Mouse (Mus musculus): ENCODE data around the gene Fpgs.

Gene Fpgs

DNA sequence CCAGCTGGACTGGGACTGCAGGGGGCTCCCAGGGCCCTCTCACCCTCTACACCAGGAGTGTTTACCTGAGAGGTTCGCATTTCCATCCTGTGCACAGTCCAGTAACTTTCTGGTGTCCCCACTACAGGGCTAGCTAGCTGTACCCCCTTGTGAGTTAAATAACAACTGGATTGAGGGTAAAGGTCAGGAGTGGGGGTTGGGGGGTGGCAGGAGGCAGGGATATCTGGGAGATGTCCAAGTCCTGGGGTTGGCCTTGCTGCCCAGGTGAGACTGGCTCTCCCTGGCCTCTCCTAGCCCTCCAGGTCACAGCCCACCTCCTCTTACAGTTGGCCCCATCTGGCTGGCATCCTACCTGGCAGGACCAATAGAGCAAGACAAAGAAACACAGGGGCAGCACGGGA lies at the start of gene Fpgs:
Gene Fpgs, minus strand, starts transcription at position 125 of the 401 bp plus-strand sequence.
- no peak for DNase-seq (ENCODE audit: low spot score)

DNA sequence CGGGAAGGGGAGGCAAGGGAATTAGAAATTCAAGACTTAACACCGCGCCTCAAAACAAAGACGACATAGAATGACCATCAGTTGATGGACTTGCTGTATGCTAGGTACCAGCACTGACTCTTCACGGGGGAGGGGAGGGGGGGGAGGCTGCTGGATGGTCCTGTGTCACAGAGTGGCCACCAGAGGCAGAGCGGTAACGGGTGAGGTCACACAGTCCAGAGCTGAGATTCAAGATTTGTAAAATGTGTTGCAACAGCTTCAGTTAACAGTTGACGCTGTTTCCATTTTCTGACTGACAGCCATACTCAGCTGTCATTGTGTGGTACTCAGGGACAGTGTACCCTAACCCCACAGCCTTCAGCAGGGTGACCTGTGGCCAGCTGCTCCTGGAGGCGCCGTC lies 48.2 kb upstream of the Fpgs start:
- no peak for DNase-seq (ENCODE audit: low spot score)

- DNase-seq (ENCODE audit: low spot score): no peak
Observed at GRCm38 (mm10) chr2:32751665-32752033, 47.7 kb upstream of the Fpgs start.

DNA sequence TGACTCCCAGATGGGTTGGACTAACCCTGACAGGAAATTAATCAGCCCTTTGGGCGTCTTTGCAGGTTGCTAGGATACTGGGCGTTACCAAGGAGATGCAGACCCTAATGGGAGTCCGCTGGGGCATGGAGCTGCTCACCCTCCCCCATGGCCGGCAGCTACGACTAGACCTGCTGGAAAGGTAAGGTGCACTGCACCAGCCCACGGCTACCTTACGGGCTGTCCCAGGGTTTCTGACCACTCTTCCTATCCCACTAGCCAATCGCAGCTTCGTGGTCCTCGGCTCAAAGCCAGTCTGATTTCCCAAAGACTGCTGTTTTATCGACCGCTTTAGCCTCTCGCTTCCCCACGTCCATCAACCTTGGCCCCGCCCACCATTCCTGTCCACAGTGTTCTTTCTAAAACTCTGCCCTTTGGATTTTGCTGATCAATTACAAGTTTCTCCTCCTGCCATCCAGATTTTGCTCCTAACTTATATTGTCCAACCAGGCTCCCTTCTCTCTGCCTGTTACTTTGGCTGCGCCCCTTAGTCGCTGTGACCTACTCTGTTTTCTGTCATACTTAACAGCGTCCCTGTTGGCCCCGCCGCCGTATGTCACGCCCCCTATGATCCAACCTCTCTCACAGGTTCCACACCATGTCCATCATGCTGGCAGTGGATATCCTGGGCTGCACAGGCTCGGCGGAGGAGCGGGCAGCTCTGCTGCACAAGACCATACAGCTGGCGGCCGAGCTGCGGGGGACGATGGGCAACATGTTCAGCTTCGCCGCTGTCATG lies 47.1 kb upstream of the Fpgs start:
- DNase-seq (ENCODE audit: low spot score): peak; percentile 62

- DNase-seq (ENCODE audit: low spot score): no peak
Observed at GRCm38 (mm10) chr2:32750199-32750598, 46.3 kb upstream of the Fpgs start.

GRCm38 (mm10) chr2:32749082-32749481 lies 45.1 kb upstream of the Fpgs start:
- DNase-seq (ENCODE audit: low spot score): no peak

DNA sequence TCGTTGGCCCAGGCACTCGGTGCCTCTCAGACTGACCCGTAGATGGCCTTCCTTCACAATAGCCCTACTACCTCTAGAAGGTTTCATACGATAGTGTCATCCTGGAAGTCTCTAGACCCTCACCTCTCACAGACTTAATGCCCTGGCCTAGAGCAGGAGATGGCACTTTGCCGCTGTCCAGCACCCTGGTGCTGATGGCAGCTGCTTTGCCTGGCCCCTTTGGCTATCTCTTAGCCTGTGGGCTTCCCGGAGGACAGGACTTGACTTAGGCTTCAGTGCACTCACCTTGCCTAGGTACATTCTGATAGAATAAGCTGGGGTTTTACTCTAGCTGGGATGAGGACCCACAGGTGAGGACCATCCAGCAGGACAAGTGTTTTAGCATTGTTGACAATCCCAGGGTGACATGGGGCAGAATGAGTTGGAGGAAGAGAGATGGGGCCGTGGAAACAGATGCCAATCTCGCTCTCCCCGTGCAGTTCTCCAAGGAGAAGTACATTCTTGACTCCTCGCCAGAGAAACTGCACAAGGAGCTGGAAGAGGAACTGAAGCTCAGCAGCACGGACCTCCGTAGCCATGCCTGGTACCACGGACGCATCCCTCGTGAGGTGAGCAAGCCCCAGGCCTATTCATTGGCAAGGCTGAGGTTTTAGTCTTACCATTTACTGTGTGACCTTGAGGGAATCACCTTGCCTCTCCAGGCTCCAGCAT lies 40.5 kb upstream of the Fpgs start:
- no peak for DNase-seq (ENCODE audit: low spot score)

DNA sequence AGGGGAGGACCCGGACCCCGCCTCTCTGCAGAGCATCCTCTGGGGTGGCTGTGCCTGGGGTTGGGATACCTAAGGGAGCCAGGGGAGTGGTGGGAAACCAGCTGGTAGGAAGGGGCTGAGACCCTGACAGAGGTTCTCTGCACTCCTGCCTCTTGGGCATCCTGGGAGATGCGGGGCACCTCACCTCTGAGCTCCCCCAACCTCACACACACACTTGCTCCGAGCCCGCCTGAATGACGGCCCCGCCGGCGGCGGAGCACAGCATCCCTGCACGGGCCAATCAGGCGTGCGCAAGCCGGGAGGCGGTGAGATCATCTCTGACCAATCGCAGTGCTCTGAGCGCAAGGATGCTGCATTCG lies 38.2 kb upstream of the Fpgs start:
- no peak for DNase-seq (ENCODE audit: low spot score)

GRCm38 (mm10) chr2:32741273-32742172 lies 37.6 kb upstream of the Fpgs start:
- no peak for DNase-seq (ENCODE audit: low spot score)

DNA sequence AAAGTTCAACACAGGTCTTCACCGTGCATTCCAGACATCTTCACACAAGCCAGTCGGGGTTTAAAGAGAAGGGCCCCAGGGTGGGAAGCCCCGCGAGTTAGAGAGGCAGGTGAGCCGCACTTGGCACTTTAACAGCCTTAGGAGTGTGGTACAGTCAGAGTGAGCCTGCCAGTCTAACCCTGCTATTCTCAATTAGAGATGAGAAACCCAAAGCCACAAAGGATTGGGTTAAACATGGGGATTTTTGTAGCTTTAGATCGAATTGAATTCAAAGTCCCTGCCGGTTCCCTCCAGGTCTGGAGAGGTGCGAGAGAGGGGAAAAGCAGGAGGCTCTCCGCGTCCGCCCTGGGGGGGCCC lies 36.9 kb upstream of the Fpgs start, which contains the start of gene 6330409D20Rik:
Gene 6330409D20Rik, minus strand, starts transcription at position 101 of the 357 bp plus-strand sequence.
- no peak for DNase-seq (ENCODE audit: low spot score)

DNA sequence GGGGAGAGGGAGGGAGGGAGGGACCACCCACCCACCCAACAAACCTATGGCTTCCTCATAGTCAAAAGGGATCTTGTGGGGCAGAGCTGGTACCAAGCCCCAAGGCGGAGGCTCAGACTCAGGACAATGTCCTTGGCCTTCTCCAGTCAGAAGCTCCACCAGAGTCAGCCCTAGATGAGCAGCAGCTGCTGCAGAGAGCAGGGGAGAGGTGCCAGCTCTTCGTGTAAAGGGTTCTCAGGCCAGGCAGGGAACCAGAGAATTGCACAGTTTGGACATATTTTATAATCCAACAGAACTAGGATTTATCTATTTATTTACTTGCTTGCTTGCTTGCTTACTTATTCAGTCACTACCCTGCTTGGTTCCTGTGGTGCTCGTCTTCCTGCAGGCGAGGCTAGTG lies 35.4 kb upstream of the Fpgs start:
- DNase-seq (ENCODE audit: low spot score): no peak

DNA sequence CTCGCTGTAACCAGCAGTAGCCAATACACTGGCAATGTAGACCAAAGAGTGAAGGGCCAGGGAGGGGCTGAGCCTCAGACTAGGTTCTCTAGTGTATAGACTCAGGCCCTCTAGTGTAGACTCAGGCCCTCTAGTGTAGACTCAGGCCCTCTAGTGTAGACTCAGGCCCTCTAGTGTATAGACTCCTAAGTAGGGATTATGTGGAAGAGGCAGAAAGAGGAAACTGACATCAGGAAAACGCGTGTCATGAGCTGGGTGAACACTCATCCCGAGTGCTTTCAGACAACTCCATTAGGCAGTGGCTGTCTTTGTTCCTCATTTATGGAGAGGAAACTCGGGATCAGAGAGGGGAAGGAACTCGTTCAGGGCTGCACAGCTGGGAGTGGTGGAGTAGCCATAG lies 33.1 kb upstream of the Fpgs start:
- DNase-seq (ENCODE audit: low spot score): no peak

DNA sequence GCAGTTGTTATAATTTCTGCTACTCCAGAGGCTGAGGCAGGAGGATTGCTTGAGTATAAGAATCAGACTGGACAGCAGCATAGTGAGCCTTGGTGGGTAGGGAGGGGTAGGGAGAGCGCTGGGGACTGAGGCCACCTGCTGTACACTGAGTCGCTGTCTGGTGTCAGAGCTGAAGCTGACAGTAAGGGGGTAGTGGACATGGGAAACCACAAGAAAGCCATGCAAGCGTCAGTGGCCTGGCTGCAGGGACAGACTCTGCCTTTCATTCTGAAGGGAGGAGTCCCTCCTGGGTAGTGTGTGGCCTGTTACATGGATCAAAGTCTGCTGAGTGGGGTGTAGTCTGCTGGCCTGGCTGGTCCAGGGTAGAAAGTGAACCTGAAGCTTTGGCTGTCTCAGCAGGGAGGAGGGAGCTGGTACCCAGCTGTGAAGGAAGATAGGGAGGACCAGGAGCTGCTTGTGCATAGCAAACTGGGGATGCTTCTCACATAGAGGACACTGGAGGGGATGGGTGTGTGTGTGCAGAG lies 32.4 kb upstream of the Fpgs start:
- DNase-seq (ENCODE audit: low spot score): no peak

GRCm38 (mm10) chr2:32734933-32735332 lies 31.0 kb upstream of the Fpgs start:
- DNase-seq (ENCODE audit: low spot score): no peak

DNA sequence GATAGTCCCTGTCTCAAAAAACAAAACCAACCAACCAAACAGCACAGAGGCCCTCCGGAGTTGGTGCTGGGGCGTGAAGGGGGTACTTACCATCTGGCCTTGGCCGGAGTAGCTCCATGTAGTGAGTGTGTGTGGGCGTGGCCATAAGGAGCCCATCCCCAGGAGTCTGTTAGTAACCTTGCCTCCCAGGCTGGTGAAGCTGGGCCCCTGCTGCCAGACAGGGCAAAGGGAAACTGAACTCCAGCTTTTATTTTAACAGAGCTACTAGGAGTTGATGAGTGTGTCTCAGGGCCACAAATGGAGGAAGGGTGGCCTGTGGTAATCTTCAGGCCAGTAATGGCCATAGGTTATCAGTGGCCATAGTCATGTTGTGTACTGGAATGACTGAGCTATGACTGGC lies 30.5 kb upstream of the Fpgs start:
- no peak for DNase-seq (ENCODE audit: low spot score)

GRCm38 (mm10) chr2:32732695-32733094 lies 28.8 kb upstream of the Fpgs start:
- no peak for DNase-seq (ENCODE audit: low spot score)

DNA sequence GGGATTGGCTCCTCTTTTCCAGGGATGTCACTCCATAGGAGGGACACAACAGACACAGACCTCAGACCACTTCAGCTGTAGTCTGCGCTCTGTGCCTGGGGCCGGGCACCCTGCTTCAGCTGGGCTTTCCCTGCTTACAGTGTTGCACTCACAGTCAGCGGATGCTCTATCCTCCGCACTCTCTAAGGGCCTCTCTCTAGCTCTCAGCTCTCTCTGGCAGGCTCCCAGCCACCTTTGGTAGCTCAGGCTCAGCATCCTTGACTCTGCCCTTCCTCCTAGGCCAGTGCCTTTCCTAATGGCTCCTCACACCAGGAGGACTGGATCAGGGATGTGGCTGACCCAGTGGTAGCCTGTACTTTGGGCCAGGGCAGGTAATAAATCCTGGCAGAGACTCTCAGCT lies 28.0 kb upstream of the Fpgs start:
- no peak for DNase-seq (ENCODE audit: low spot score)

GRCm38 (mm10) chr2:32730854-32731253 lies 26.9 kb upstream of the Fpgs start:
- DNase-seq (ENCODE audit: low spot score): no peak

DNA sequence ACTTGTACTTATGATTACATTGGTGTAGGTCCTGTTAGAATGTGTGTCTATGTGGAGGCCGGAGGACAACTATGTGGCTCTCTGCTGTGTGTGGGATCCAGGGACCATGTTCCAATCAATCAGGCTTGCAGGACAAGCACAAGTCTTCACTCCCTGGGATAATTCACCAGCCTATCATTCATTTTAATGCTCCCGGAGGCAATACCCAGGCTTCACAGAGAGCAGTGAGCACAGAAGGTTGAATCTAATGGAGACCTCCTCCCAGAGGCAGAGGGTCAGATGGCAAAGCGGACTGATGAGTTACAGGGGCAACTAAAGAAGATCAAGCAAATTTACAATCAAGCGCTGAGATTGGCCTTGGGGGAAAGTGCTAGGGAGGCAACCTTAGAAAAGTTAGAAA lies 25.6 kb upstream of the Fpgs start:
- no peak for DNase-seq (ENCODE audit: low spot score)

- DNase-seq (ENCODE audit: low spot score): no peak
Observed at GRCm38 (mm10) chr2:32728463-32728862, 24.5 kb upstream of the Fpgs start.

- peak; percentile 91 for DNase-seq (ENCODE audit: low spot score)
Observed at GRCm38 (mm10) chr2:32727435-32727834, 23.5 kb upstream of the Fpgs start.

Measured in testis, postnatal 14 days (tissue).